Mouse (Mus musculus): ENCODE results near the gene Srarp. TPM values are rescaled to one million over a fixed set of nuclear protein-coding genes. Genes with fewer than 3 reads are reported as not detected.

The Srarp gene
- polyA plus RNA-seq, 1 experiment from 2014 or later: not detected

DNA sequence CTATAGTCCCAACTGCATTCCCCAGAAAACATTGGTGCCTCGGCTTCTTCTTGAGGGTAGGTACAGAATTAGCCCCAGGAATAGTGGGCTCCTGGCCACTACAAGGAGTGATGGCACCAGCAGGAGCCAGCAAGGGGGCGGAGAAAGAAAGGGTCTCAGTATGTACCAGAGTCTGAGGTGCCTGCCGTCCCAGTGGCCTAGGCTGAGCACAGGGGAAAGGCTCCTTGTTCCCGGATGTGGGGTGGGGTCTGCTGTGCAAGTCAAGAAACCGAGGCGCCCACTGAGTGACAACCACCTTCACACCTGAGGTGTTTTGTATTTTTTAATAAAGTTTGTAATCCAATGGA, 31.6 kb upstream of the Srarp start:
- ATAC-seq (ENCODE audit: insufficient number of reproducible peaks, low FRiP score, low TSS enrichment, low read depth): no peak
- H3K9ac ChIP-seq: no peak overlapping the region
- 82% methylated on average over 6 of the region's 6 CpGs for WGBS

DNA sequence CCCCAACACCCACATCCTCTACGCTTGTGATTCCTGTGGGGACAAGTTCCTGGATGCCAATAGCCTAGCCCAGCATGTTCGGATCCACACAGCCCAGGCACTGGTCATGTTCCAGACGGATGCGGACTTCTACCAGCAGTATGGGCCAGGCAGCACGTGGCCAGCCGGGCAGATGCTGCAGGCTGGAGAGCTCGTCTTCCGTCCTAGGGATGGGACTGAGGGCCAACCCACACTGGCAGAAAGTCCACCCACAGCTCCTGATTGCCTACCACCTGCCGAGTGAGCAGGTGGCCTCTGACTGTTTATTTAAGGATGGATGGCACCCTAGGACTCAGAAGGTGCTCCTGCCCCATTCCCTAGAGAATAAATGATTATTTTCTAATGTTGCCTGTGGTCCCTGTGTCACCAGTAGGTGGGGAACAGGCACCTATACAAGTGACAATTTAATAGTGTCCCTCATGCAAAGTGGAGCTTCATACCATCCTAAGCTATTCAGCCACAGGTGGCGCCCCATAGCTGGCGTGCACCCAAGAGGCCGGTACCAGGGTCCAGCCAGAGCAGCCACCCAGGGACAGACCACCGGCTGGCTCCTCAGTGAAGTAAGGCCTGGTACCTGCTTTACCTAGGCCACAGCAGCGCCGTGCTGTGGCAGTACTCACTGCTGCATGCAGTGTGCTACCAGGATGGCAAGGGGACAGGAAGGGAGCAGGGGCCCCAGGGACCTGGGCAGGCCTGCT, 31.1 kb upstream of the Srarp start:
- H3K36me3 ChIP-seq: peaks cover 95% of the 10 kb centered on the region
- WGBS: 83% methylated on average over 15 of the region's 15 CpGs

More for the DNA sequence above, 31.6 kb upstream of the Srarp start:
- 0 out of 2 replicates have a peak, but pooled peaks cover 9% of the 10 kb centered on the region for H3K4me1 ChIP-seq
- H3K4me3 ChIP-seq (replicated peaks): no peak overlapping the region
- H3K9me3 ChIP-seq (replicated peaks): peaks cover 6% of the 10 kb centered on the region; the same call in 1 of the 2 replicates
- no peak overlapping the region for H3K27ac ChIP-seq (replicated peaks)
- peaks cover 96% of the 10 kb centered on the region for H3K36me3 ChIP-seq
- no peak overlapping the region for H3K4me2 ChIP-seq (replicated peaks)
- no peaks in the 10 kb centered on the region for H3K27me3 ChIP-seq

GRCm38 (mm10) chr4:141466289-141466795, 30.4 kb upstream of the Srarp start:
- Histone ChIP-seq H3K27ac (replicated peaks) (no peak overlapping the region), H3K36me3 (peaks cover 92% of the 10 kb centered on the region), H3K27me3 (no peaks in the 10 kb centered on the region), H3K4me2 (replicated peaks) (no peak overlapping the region), H3K9ac (no peak overlapping the region), H3K4me3 (replicated peaks) (no peak overlapping the region), H3K9me3 (replicated peaks) (peaks cover 3% of the 10 kb centered on the region; the same call in 1 of the 2 replicates), H3K4me1 (0 out of 2 replicates have a peak, but pooled peaks cover 9% of the 10 kb centered on the region)
- ATAC-seq (ENCODE audit: insufficient number of reproducible peaks, low FRiP score, low TSS enrichment, low read depth): no peak
- 89% methylated on average over 16 of the region's 16 CpGs for WGBS

More for the DNA sequence above, 31.1 kb upstream of the Srarp start:
- H3K4me2 ChIP-seq (replicated peaks): no peak overlapping the region
- no peak for ATAC-seq (ENCODE audit: insufficient number of reproducible peaks, low FRiP score, low TSS enrichment, low read depth)
- H3K9me3 ChIP-seq (replicated peaks): peaks cover 6% of the 10 kb centered on the region; the same call in 1 of the 2 replicates
- H3K27me3 ChIP-seq: no peaks in the 10 kb centered on the region
- no peak overlapping the region for H3K27ac ChIP-seq (replicated peaks)
- H3K4me1 ChIP-seq: 0 out of 2 replicates have a peak, but pooled peaks cover 9% of the 10 kb centered on the region
- no peak overlapping the region for H3K9ac ChIP-seq
- H3K4me3 ChIP-seq (replicated peaks): no peak overlapping the region

DNA sequence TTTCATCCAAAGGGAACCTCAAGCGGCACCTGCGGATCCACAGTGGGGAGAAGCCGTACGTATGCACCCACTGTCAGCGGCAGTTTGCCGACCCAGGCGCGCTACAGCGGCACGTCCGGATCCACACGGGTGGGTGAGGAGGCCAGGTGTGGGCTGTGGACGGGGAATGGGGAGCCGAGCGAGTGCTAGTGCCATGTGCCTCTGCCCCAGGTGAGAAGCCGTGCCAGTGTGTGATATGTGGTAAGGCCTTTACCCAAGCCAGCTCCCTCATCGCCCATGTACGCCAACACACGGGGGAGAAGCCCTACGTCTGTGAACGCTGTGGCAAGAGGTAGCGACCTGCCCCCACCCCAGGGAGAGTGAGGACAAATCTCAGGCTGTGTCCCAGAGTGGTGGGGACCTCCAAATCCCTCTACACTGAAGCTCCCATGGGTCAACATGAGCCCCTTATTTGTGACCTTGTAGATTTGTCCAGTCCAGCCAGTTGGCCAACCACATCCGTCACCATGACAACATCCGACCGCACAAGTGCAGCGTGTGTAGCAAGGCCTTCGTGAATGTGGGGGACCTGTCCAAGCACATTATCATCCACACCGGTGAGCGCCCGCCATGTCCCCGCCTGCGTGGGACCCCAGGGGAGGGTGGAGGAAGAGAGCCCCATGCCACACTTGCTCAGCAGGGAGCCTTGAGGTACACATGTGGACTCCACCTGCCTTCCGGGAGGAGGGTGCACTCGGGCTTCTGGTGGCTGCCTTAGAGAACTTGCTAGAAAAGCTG, 29.8 kb upstream of the Srarp start:
- Histone ChIP-seq H3K4me3 (replicated peaks) (no peak overlapping the region), H3K36me3 (peaks cover 86% of the 10 kb centered on the region), H3K9ac (no peak overlapping the region), H3K4me1 (0 out of 2 replicates have a peak, but pooled peaks cover 9% of the 10 kb centered on the region), H3K27ac (replicated peaks) (no peak overlapping the region), H3K9me3 (replicated peaks) (no peaks in the 10 kb centered on the region), H3K4me2 (replicated peaks) (no peak overlapping the region), H3K27me3 (no peaks in the 10 kb centered on the region)
- no peak for ATAC-seq (ENCODE audit: insufficient number of reproducible peaks, low FRiP score, low TSS enrichment, low read depth)
- 89% methylated on average over 34 of the region's 34 CpGs for WGBS

GRCm38 (mm10) chr4:141464722-141465121, 28.8 kb upstream of the Srarp start:
- ATAC-seq (ENCODE audit: insufficient number of reproducible peaks, low FRiP score, low TSS enrichment, low read depth): no peak
- Histone ChIP-seq H3K9me3 (replicated peaks) (no peaks in the 10 kb centered on the region), H3K9ac (no peak overlapping the region), H3K4me2 (replicated peaks) (no peak overlapping the region), H3K27ac (replicated peaks) (no peak overlapping the region), H3K27me3 (no peaks in the 10 kb centered on the region), H3K4me1 (0 out of 2 replicates have a peak, but pooled peaks cover 9% of the 10 kb centered on the region), H3K36me3 (peaks cover 76% of the 10 kb centered on the region), H3K4me3 (replicated peaks) (no peak overlapping the region)
- WGBS: 80% methylated on average over 16 of the region's 16 CpGs

GRCm38 (mm10) chr4:141463472-141463871, 27.6 kb upstream of the Srarp start:
- WGBS: 82% methylated on average over 14 of the region's 14 CpGs
- Histone ChIP-seq H3K27ac (replicated peaks) (no peak overlapping the region), H3K9me3 (replicated peaks) (no peaks in the 10 kb centered on the region), H3K4me2 (replicated peaks) (no peak overlapping the region), H3K36me3 (peaks cover 64% of the 10 kb centered on the region), H3K27me3 (no peaks in the 10 kb centered on the region), H3K4me3 (replicated peaks) (no peak overlapping the region), H3K9ac (no peak overlapping the region), H3K4me1 (peaks cover 8% of the 10 kb centered on the region)
- no peak for ATAC-seq (ENCODE audit: insufficient number of reproducible peaks, low FRiP score, low TSS enrichment, low read depth)

DNA sequence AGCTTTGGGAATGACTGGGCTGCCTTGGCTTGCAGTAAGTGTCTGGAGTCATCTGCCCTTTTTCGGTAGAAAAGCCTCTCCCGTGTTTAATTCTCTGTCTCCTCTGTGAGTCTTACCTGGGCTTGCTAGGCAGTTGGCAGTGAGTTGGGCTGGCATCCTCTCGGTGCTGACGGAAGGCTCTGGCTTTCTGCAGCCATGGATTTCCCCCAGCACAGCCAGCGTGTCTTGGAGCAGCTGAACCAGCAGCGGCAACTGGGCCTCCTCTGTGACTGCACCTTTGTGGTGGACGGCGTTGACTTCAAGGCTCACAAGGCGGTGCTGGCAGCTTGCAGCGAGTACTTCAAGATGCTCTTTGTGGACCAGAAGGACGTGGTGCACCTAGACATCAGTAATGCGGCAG, 25.7 kb upstream of the Srarp start:
- no peaks in the 10 kb centered on the region for H3K27me3 ChIP-seq
- H3K27ac ChIP-seq (replicated peaks): no peak overlapping the region
- H3K9ac ChIP-seq: no peak overlapping the region
- H3K4me3 ChIP-seq (replicated peaks): no peak overlapping the region
- 86% methylated on average over 12 of the region's 12 CpGs for WGBS
- H3K4me1 ChIP-seq: peaks cover 16% of the 10 kb centered on the region
- no peak overlapping the region for H3K4me2 ChIP-seq (replicated peaks)
- ATAC-seq (ENCODE audit: insufficient number of reproducible peaks, low FRiP score, low TSS enrichment, low read depth): no peak
- H3K9me3 ChIP-seq (replicated peaks): no peaks in the 10 kb centered on the region
- peaks cover 49% of the 10 kb centered on the region for H3K36me3 ChIP-seq

GRCm38 (mm10) chr4:141461088-141461487, 25.2 kb upstream of the Srarp start:
- Histone ChIP-seq H3K9ac (no peak overlapping the region), H3K9me3 (replicated peaks) (no peaks in the 10 kb centered on the region), H3K4me3 (replicated peaks) (no peak overlapping the region), H3K36me3 (peaks cover 44% of the 10 kb centered on the region), H3K4me2 (replicated peaks) (no peak overlapping the region), H3K27ac (replicated peaks) (no peak overlapping the region), H3K27me3 (no peaks in the 10 kb centered on the region), H3K4me1 (peaks cover 16% of the 10 kb centered on the region)
- WGBS: 56% methylated on average over 12 of the region's 12 CpGs
- ATAC-seq (ENCODE audit: insufficient number of reproducible peaks, low FRiP score, low TSS enrichment, low read depth): 0 out of 2 replicates have a peak, but pooled peaks have one; percentile 25

DNA sequence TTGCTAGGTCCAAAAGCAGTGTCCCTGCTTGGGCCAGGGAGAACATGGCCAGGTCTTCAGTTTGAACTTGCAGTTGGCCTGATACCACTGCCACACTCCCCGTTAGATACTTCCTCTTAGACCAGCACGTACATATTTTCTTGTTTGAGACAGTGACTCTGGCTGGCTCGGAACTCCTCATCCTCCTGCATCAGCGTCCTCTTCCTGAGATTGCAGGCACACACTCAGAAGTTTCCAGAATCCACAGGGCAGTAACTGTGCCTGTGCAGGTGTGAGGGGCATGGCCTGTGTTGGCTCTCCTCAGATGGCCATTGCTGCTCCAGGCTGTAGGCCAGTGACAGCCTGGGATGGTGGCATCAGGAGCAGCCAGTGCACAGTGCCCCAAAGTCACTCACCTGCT, 24.6 kb upstream of the Srarp start:
- no peak overlapping the region for H3K4me2 ChIP-seq (replicated peaks)
- WGBS: 93% methylated on average over 4 of the region's 4 CpGs

GRCm38 (mm10) chr4:141459766-141460165, 23.9 kb upstream of the Srarp start:
- Histone ChIP-seq H3K4me3 (replicated peaks) (no peak overlapping the region), H3K4me1 (peaks cover 29% of the 10 kb centered on the region), H3K27ac (replicated peaks) (no peak overlapping the region), H3K9ac (no peak overlapping the region), H3K36me3 (peaks cover 31% of the 10 kb centered on the region), H3K27me3 (no peaks in the 10 kb centered on the region), H3K4me2 (replicated peaks) (no peak overlapping the region), H3K9me3 (replicated peaks) (no peaks in the 10 kb centered on the region)
- WGBS: 78% methylated on average over 9 of the region's 9 CpGs
- ATAC-seq (ENCODE audit: insufficient number of reproducible peaks, low FRiP score, low TSS enrichment, low read depth): no peak

More for the DNA sequence above, 24.6 kb upstream of the Srarp start:
- peaks cover 22% of the 10 kb centered on the region for H3K4me1 ChIP-seq
- H3K9ac ChIP-seq: no peak overlapping the region
- H3K4me3 ChIP-seq (replicated peaks): no peak overlapping the region
- no peak overlapping the region; the same call in 1 of the 2 replicates for H3K27ac ChIP-seq (replicated peaks)
- no peaks in the 10 kb centered on the region for H3K9me3 ChIP-seq (replicated peaks)
- no peak for ATAC-seq (ENCODE audit: insufficient number of reproducible peaks, low FRiP score, low TSS enrichment, low read depth)
- H3K36me3 ChIP-seq: peaks cover 38% of the 10 kb centered on the region
- no peaks in the 10 kb centered on the region for H3K27me3 ChIP-seq

GRCm38 (mm10) chr4:141458888-141459287, 23.0 kb upstream of the Srarp start:
- ATAC-seq (ENCODE audit: insufficient number of reproducible peaks, low FRiP score, low TSS enrichment, low read depth): no peak
- H3K9me3 ChIP-seq (replicated peaks): no peaks in the 10 kb centered on the region
- peaks cover 32% of the 10 kb centered on the region for H3K4me1 ChIP-seq
- H3K27ac ChIP-seq (replicated peaks): peak overlapping the region; percentile 80
- H3K27me3 ChIP-seq: no peaks in the 10 kb centered on the region
- H3K4me2 ChIP-seq (replicated peaks): no peak overlapping the region
- H3K36me3 ChIP-seq: peaks cover 25% of the 10 kb centered on the region
- no peak overlapping the region for H3K9ac ChIP-seq
- 54% methylated on average over 3 of the region's 3 CpGs for WGBS
- H3K4me3 ChIP-seq (replicated peaks): no peak overlapping the region
